Mouse (Mus musculus) testis, adult 2 months (tissue): ENCODE results near the gene Btbd17.

ENCODE experiments used
- CTCF ChIP-seq: fragments of 200-500 bp; IDR thresholded peaks from 2 replicates; pipeline ENCODE4 v1.5.1; 2012; ENCODE audit warnings: low read depth, mild to moderate bottlenecking, inconsistent platforms, low read length, moderate library complexity; ENCODE audit not compliant: control insufficient read depth, insufficient read depth, insufficient replicate concordance
- POLR2A ChIP-seq: fragments of 200-500 bp; IDR thresholded peaks from 2 replicates; pipeline ENCODE4 v1.6.1; 2012; ENCODE audit warnings: low read depth, mild to moderate bottlenecking, inconsistent platforms, low read length, moderate library complexity; ENCODE audit not compliant: control insufficient read depth

DNA sequence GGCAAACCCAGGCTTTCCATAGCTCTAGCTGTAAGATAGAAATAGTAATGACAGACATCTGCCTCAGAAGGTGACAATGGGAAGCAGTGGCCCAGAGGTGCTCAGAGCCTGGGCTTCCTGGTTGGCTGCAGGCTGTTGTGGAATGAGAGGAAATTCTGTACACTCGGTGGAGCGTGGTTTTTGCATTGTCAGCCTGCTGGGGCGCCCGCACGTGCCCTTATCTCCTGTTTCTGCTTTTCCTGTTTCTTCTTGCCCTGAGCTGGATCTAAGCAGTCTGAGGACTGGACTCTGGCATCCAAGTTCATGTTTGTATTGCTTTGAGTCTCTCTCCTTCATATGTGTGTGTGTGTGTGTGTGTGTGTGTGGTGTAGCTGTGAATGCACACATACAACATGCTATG lies 30.9 kb upstream of the Btbd17 start:
- TF ChIP-seq CTCF (no peak), POLR2A (no peak)
